Mouse (Mus musculus) lung, postnatal 0 days (tissue): ENCODE measurements around the gene Vav2. TPM values are rescaled to one million over a fixed set of nuclear protein-coding genes. Genes with fewer than 3 reads are reported as not detected.

Experiments
- ATAC-seq: fragments of 200-750 bp; cut with Nextera tagmentation; 2 replicates; pipeline ENCODE4 v1.8.0; 2017; ENCODE audit warnings: moderate library complexity
- DNase-seq: peaks from one replicate; pipeline ENCODE4 v3.0.0-alpha.2; 2016; ENCODE audit warnings: low spot score
- H3K27ac ChIP-seq: fragments of 300-500 bp; sonication (generic); 2 replicates; pipeline ENCODE4 v1.5.1; 2014; ENCODE audit warnings: antibody characterized with exemption, mild to moderate bottlenecking, low read length, mixed read lengths
- H3K27me3 ChIP-seq: fragments of 300-500 bp; sonication (generic); replicated peaks from 2 replicates; pipeline ENCODE4 v1.6.1; 2014; ENCODE audit warnings: low read length, mixed read lengths; ENCODE audit not compliant: insufficient read depth
- H3K36me3 ChIP-seq: fragments of 300-500 bp; sonication (generic); 2 replicates; pipeline ENCODE4 v1.6.1; 2014; ENCODE audit warnings: low read length, mixed read lengths; ENCODE audit not compliant: insufficient read depth
- H3K4me1 ChIP-seq: fragments of 300-500 bp; sonication (generic); 2 replicates; pipeline ENCODE4 v1.6.1; 2014; ENCODE audit warnings: antibody characterized with exemption, low read depth, low read length, mixed read lengths; ENCODE audit not compliant: insufficient read depth
- H3K4me2 ChIP-seq: fragments of 300-500 bp; sonication (generic); replicated peaks from 2 replicates; pipeline ENCODE4 v1.6.1; 2014; ENCODE audit warnings: low read depth, mild to moderate bottlenecking, low read length, moderate library complexity, mixed read lengths
- H3K4me3 ChIP-seq: fragments of 300-500 bp; sonication (generic); 2 replicates; pipeline ENCODE4 v1.5.1; 2014; ENCODE audit warnings: low read depth, low read length
- H3K9ac ChIP-seq: fragments of 300-500 bp; sonication (generic); replicated peaks from 2 replicates; pipeline ENCODE4 v1.6.1; 2014; ENCODE audit warnings: low read depth, mild to moderate bottlenecking
- H3K9me3 ChIP-seq: fragments of 300-500 bp; sonication (generic); 2 replicates; pipeline ENCODE4 v1.6.1; 2016; ENCODE audit warnings: low read length, mixed read lengths
- CTCF ChIP-seq: IDR thresholded peaks from 2 replicates; pipeline ENCODE4 v1.5.1; 2016; ENCODE audit warnings: antibody characterized with exemption, mild to moderate bottlenecking
- EP300 ChIP-seq: IDR thresholded peaks from 2 replicates; pipeline ENCODE4 v1.6.1; 2016; ENCODE audit warnings: antibody characterized with exemption, mild to moderate bottlenecking, control low read depth
- whole genome bisulfite sequencing: fragments of 180-500 bp; shearing (Covaris S2); extraction: QIAGEN DNeasy Blood & Tissue Kit; methylation state at CpG from one replicate; pipeline ENCODE4 v1.1.7; 2014; 5-methylcytosine and 5-hydroxymethylcytosine counted together
- polyA plus RNA-seq: library from polyadenylated mRNA; unstranded; fragments of >200 nt; fragmentation: Nextera tagmentation; extraction: Ambion mirVana; gene quantifications from 2 replicates; pipeline ENCODE4 v1.2.1, GENCODE M21; 2015

Gene Vav2
- polyA plus RNA-seq, 1 experiment from 2014 or later: 12.1 TPM

DNA sequence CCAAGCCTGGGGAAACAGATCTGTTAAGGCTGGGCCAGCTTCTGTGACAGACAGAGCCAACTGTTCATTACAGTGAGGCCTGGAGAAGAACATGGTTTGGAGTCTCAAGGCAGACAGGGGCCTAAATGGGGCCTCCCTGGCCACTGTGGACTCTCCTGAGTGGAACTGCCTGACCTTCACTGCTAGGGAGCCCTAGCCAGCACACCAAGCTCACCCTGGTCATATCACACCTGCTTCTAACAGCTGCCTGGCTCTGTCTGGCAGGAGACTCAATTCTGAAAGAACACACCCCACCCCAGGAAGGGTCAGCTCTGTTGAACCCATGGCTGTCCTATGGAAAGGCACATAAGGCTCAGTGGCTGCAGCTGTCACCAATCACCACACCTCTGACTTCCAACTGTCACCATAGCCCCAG lies 44.3 kb upstream of the Vav2 start:
- Histone ChIP-seq H3K36me3 (no peaks in the 10 kb centered on the region), H3K4me1 (peaks cover 11% of the 10 kb centered on the region; the same call in 1 of the 2 replicates)
- no peak for ATAC-seq

DNA sequence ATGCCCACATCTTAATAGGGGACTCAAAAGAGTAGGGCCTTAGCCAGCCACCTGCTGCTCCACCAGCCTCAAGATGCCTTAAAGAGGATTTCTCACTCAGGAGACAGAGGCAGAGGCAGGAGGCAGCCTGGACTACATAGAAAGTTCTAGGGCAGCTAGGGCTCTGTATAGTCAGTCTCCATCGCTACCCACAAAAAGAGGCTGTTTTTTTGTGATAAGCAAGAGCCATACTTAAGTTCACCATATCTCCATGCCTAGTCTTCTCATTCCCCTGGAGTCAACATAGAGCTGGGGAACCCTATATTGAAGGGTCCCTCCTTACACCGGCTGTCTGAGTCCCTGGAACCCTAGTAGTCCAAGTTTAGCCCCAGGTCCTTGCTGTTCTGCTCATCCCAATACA lies 43.7 kb upstream of the Vav2 start:
- no peak overlapping the region for H3K9ac ChIP-seq
- H3K27ac ChIP-seq: no peak overlapping the region
- WGBS: 88% methylated on average over 2 of the region's 2 CpGs
- no peak overlapping the region for H3K4me2 ChIP-seq
- H3K27me3 ChIP-seq: no peaks in the 10 kb centered on the region
- TF ChIP-seq EP300: no peak
- ATAC-seq: no peak
- no peak for DNase-seq
- H3K4me1 ChIP-seq: peaks cover 11% of the 10 kb centered on the region; the same call in 1 of the 2 replicates
- H3K9me3 ChIP-seq: no peaks in the 10 kb centered on the region
- H3K36me3 ChIP-seq: no peaks in the 10 kb centered on the region
- H3K4me3 ChIP-seq: no peak overlapping the region

More for the DNA sequence above, 44.3 kb upstream of the Vav2 start:
- DNase-seq: no peak
- H3K9ac ChIP-seq: no peak overlapping the region
- H3K9me3 ChIP-seq: no peaks in the 10 kb centered on the region
- no peak overlapping the region for H3K4me3 ChIP-seq
- no peak overlapping the region for H3K27ac ChIP-seq
- TF ChIP-seq CTCF (no peak), EP300 (no peak)
- no peak overlapping the region for H3K4me2 ChIP-seq
- no peaks in the 10 kb centered on the region for H3K27me3 ChIP-seq

DNA sequence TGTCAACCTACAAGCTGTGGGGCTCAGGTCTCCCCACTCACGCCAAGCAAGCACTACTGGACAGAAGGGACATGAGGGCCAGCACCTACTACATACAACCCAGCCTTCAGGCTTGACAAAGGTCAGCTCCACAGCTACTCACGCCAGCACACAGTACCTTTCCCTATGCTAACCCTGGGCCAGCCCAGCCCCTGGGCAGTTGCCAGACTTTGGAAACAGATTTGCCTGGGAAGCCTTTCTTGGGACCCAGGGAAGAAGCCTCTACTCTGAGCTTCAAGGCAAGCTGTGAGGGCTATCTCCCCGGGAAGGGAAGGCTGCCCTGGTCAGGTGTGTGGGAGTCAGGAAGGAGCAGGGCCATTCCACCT lies 43.1 kb upstream of the Vav2 start:
- Histone ChIP-seq H3K4me1 (peaks cover 11% of the 10 kb centered on the region; the same call in 1 of the 2 replicates), H3K4me3 (no peak overlapping the region), H3K4me2 (no peak overlapping the region), H3K9me3 (no peaks in the 10 kb centered on the region), H3K9ac (no peak overlapping the region), H3K36me3 (no peaks in the 10 kb centered on the region), H3K27ac (no peak overlapping the region), H3K27me3 (no peaks in the 10 kb centered on the region)
- no peak for TF ChIP-seq CTCF
- TF ChIP-seq EP300: no peak
- DNase-seq: no peak
- 71% methylated on average over 3 of the region's 3 CpGs for WGBS
- no peak for ATAC-seq

DNA sequence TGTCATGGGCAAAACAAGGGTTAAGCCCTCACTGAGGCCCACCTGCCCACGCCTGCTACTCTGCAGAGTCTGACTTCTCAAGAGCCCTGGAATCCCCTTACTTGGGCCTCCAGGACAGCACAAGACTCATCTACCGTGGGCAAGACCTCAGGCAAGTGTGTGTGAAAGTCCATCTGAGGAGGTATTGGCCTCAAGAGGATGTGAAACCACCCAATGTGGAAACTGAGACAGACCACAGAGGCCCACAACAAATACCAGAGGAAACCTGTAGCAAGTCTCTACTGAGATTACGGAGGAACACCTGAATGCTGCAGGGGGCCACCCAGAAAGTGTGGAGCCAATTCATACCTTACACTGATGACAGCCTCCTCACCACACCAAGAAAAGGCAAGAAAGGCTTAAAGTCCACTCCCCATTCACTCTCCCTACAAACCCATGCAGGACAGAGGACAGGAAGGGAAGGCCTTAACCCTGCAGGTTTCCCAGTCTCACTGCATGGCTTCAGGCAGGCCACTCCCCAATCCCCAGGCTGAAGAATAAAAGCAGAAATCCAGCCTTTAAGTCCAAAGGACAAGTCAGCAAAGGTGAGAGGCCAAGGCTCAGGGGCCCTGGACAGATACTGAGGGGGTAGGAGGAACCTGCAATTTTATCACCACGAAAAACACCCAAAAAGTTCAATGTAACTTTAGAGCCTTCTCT lies 42.6 kb upstream of the Vav2 start:
- no peaks in the 10 kb centered on the region for H3K9me3 ChIP-seq
- no peaks in the 10 kb centered on the region for H3K36me3 ChIP-seq
- no peak for TF ChIP-seq EP300
- no peak for TF ChIP-seq CTCF
- H3K4me1 ChIP-seq: peaks cover 11% of the 10 kb centered on the region; the same call in 1 of the 2 replicates
- no peak overlapping the region for H3K4me3 ChIP-seq
- WGBS: 65% methylated on average over 4 of the region's 4 CpGs
- H3K4me2 ChIP-seq: no peak overlapping the region
- ATAC-seq (no peak), DNase-seq (no peak)
- no peak overlapping the region for H3K9ac ChIP-seq
- H3K27ac ChIP-seq: no peak overlapping the region
- no peaks in the 10 kb centered on the region for H3K27me3 ChIP-seq

DNA sequence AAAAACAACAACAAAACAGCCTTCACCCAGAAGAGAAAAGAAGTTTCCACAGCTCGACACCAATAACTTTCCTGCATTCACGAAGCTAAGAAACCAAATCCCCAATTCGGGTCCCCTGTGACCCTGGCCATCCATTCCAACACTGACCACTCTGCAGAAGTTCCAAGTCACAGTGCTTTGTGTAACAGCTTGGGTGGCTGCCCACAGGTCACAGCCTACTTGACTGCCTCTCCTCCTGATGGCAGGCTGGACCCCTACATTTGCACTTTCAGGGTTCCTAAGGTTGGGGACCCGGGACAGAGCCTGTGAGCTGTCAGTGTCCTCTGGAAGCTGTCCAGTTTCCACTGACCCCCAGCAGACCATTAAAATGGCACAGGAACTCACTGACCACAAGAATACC lies 36.1 kb upstream of the Vav2 start:
- no peaks in the 10 kb centered on the region for H3K9me3 ChIP-seq
- no peaks in the 10 kb centered on the region for H3K27me3 ChIP-seq
- H3K4me1 ChIP-seq: no peaks in the 10 kb centered on the region
- no peak overlapping the region for H3K27ac ChIP-seq
- peaks cover 27% of the 10 kb centered on the region for H3K36me3 ChIP-seq
- no peak for TF ChIP-seq EP300
- no peak for TF ChIP-seq CTCF
- H3K4me3 ChIP-seq: no peak overlapping the region
- WGBS: 87% methylated on average over 4 of the region's 4 CpGs
- H3K9ac ChIP-seq: no peak overlapping the region
- ATAC-seq (no peak), DNase-seq (no peak)
- no peak overlapping the region for H3K4me2 ChIP-seq

DNA sequence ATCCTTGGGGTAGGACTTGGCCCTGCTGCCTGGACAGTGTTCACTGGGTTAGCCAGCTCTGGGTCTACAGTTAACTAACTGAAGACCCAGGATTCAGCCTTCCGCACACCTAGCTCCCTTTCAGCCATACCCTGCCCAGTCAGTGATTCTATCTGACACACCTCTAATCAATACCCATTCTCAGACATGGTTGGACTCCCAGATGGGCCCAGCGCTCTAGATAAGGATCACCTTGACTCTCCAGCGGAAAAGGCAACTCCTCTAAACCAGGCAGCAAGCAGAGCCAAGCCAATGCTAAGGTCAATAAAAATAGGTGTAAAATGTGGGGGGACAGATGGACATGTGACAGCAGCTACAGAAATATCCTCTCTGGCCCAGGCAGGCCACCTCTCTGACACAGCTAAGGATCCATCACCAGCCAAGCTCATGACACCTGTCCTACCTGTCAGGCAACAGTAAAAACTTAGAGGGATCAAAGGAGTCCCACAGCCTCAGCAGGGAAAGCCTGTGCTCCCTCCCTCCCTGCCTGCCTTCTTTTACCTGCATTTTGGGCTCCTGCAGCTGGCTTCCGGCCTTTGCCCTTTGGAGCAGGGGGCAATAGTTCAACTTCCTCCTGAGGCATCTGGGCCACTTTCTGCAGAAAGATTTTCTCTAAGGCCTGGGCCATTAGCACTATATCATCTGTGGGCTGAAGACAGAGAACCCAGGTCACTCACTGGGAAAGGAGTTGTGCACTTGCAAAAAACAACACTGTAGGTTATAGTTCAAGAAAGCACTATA lies 35.2 kb upstream of the Vav2 start:
- TF ChIP-seq CTCF (no peak), EP300 (no peak)
- peaks cover 32% of the 10 kb centered on the region for H3K36me3 ChIP-seq
- no peak for DNase-seq
- no peak overlapping the region for H3K4me2 ChIP-seq
- ATAC-seq: no peak
- H3K27ac ChIP-seq: no peak overlapping the region
- no peaks in the 10 kb centered on the region for H3K9me3 ChIP-seq
- 91% methylated on average over 4 of the region's 4 CpGs for WGBS
- no peak overlapping the region for H3K9ac ChIP-seq
- no peak overlapping the region for H3K4me3 ChIP-seq
- no peaks in the 10 kb centered on the region for H3K27me3 ChIP-seq
- H3K4me1 ChIP-seq: no peaks in the 10 kb centered on the region
